Mouse (Mus musculus): Measurements from ENCODE around the gene Galnt11. TPM values are rescaled to one million over a fixed set of nuclear protein-coding genes. Genes with fewer than 3 reads are reported as not detected.

The Galnt11 gene
- polyA plus RNA-seq (2012; rRNA removed): 4.5 and 5.0 TPM in 2 replicates

DNA sequence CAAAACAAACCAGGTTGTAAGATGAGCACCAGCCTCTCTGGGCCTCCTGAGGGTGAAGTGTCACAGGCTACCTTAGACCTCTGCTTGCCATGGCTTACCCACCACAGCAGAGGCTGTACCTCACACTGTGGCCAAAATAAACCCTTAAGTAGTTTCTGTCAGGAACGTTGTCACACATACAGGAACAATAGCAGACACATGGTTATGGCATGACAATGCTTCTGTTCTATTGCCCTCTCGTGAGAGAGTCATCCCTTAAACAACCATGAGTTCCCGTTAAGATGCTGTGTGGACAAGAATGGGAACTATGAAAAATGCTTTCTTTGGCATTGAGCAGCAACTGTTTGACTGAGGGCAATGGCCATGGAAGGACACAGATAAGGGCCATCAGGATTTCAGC, at the start of gene Galnt11:
Galnt11 (plus strand) TSS at position 301 of the 400 bp plus-strand sequence.

DNA sequence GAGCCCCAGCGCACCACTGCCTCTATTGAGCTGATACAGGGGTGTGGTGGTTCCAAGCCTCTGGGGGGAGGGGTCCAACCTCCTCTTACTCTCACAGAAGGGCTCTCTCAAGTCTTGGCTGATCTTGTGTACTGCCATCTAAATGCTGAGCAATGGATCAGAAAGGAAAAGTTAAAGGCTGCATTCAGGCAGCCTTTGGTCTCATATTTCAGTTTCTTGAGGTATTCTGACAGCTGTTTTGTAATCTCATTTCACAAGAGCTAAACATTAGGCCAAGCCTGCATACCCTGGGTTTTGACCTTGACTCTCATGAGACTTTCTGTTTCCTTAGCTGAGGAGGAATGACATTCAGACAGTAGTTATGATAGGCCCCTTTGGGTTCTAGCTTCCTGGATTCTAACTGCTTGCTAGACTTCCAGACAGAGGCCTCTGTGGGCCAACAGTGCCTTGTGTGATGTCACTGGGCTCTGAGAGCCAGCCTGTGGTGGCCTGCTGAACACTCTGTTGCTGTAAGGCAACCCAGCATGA, 40.6 kb upstream of the Galnt11 start, which contains the start of gene Galntl5:
Galntl5 (plus strand) TSS at position 457 of the 528 bp plus-strand sequence.

GRCm38 (mm10) chr5:25222752-25223702, 1.3 kb downstream of the Galnt11 start, which contains the start of gene E130116L18Rik:
Gene E130116L18Rik (minus strand): TSS chr5:25223153.

Other genes starting within 250 kb of the Galnt11 start
- gene Prkag2, start 121.3 kb upstream of the Galnt11 start, polyA plus RNA-seq (2012; rRNA removed): 3.8 and 4.1 TPM in 2 replicates
- not detected in 2 replicates for gene Galntl5, start 40.4 kb upstream of the Galnt11 start, polyA plus RNA-seq (2012; rRNA removed)
- gene E130116L18Rik, start 1.2 kb downstream of the Galnt11 start, polyA plus RNA-seq (2012; rRNA removed): not detected in 2 replicates